Mouse (Mus musculus) spleen, adult 2 months (tissue): Measurements from ENCODE around the gene Lrrk1.

Experiments used
- CTCF ChIP-seq: fragments of 200-500 bp; IDR thresholded peaks from 2 replicates; pipeline ENCODE4 v1.5.1; 2011; ENCODE audit warnings: mild to moderate bottlenecking, inconsistent platforms; ENCODE audit not compliant: insufficient read depth, insufficient read length, insufficient replicate concordance; ENCODE audit errors: extremely low read depth
- POLR2A ChIP-seq: fragments of 200-500 bp; IDR thresholded peaks from 2 replicates; pipeline ENCODE4 v1.6.1; 2011; ENCODE audit warnings: low read depth, low read length, inconsistent platforms

GRCm38 (mm10) chr7:66184026-66184425 is 204.1 kb downstream of the Lrrk1 start:
- TF ChIP-seq CTCF = no peak
- no peak for TF ChIP-seq POLR2A
